Mouse (Mus musculus) adrenal gland, postnatal 25 days (tissue): ENCODE measurements around the gene Eif3i. TPM values are rescaled to one million over a fixed set of nuclear protein-coding genes. Genes with fewer than 3 reads are reported as not detected.

Experiments
- microRNA-seq, 2 experiments: library from miRNA; unstranded; fragments of <30 nt; microRNA quantifications; one replicate each; pipeline ENCODE4 v1.2.0; 2021
- total RNA-seq: library from RNA; stranded (reverse); gene quantifications from 2 replicates; pipeline ENCODE4 v1.2.3, GENCODE M21; 2021

Eif3i gene
- total RNA-seq, 1 experiment from 2014 or later, result 171 TPM

Small RNA genes lying within 50 kb of the gene (microRNA-seq; reads per million reads assigned to microRNA genes)
- gene Mir8119, result 0 reads per million in 2 experiments

Other genes starting within 250 kb of the Eif3i start
- 7.0 and 8.7 TPM in 2 replicates for gene Zbtb8a, start 222.5 kb downstream of the Eif3i start, total RNA-seq
- gene Zbtb8b, start 159.8 kb downstream of the Eif3i start, total RNA-seq, result 0.18 and 0.48 TPM in 2 replicates
- 70.2 and 81.0 TPM in 2 replicates for gene Bsdc1, start 139.1 kb downstream of the Eif3i start, total RNA-seq
- not detected in 2 replicates for gene Tssk3, start 109.6 kb downstream of the Eif3i start, total RNA-seq
- gene Fam229a, start 109.5 kb downstream of the Eif3i start, total RNA-seq, result not detected in 2 replicates
- gene Marcksl1, start 87.1 kb downstream of the Eif3i start, total RNA-seq, result 61.0 and 68.3 TPM in 2 replicates
- gene Hdac1, start 57.9 kb downstream of the Eif3i start, total RNA-seq, result 48.0 and 54.5 TPM in 2 replicates
- gene Lck, start 27.0 kb downstream of the Eif3i start, total RNA-seq, result 3.7 and 4.3 TPM in 2 replicates
- 33.5 and 35.2 TPM in 2 replicates for gene Fam167b, start 22.1 kb downstream of the Eif3i start, total RNA-seq
- gene Tmem234, start within 50 bp of the Eif3i start, total RNA-seq, result 96.3 and 111 TPM in 2 replicates
- 2.0 TPM in 1 of 2 replicates, not detected in the other for gene Dcdc2b, start 13.6 kb upstream of the Eif3i start, total RNA-seq
- 39.3 and 45.6 TPM in 2 replicates for gene Iqcc, start 18.5 kb upstream of the Eif3i start, total RNA-seq
- 41.2 and 52.2 TPM in 2 replicates for gene Ccdc28b, start 23.3 kb upstream of the Eif3i start, total RNA-seq
- 64.1 and 76.6 TPM in 2 replicates for gene Txlna, start 40.4 kb upstream of the Eif3i start, total RNA-seq
- gene Kpna6, start 72.1 kb upstream of the Eif3i start, total RNA-seq, result 80.1 and 95.8 TPM in 2 replicates
- gene Tmem39b, start 96.2 kb upstream of the Eif3i start, total RNA-seq, result 10.1 and 14.8 TPM in 2 replicates
- 81.6 and 89.4 TPM in 2 replicates for gene Khdrbs1, start 141.7 kb upstream of the Eif3i start, total RNA-seq
- 401 TPM in 2 replicates for gene Ptp4a2, start 210.6 kb upstream of the Eif3i start, total RNA-seq